Mouse (Mus musculus): ENCODE measurements around the gene Smc5. TPM values are rescaled to one million over a fixed set of nuclear protein-coding genes. Genes with fewer than 3 reads are reported as not detected.

Gene Smc5
- polyA plus RNA-seq, 1 experiment from 2014 or later: 54.4 TPM

GRCm38 (mm10) chr19:23214326-23214725 lies 59.4 kb downstream of the Smc5 start:
- no peak overlapping the region for H3K9ac ChIP-seq (replicated peaks; ENCODE audit: low read length)
- H3K36me3 ChIP-seq (replicated peaks; ENCODE audit: control insufficient read depth, insufficient read depth, low read depth, low read length): no peaks in the 10 kb centered on the region; the same call in none of the 2 replicates
- DNase-seq (ENCODE audit: low spot score): no peak
- H3K4me2 ChIP-seq (ENCODE audit: low read depth, low read length): no peak overlapping the region
- WGBS: 95% methylated on average over 8 of the region's 8 CpGs
- ATAC-seq (replicated peaks; ENCODE audit: insufficient number of reproducible peaks, low FRiP score, low TSS enrichment, low read depth): no peak
- H3K27ac ChIP-seq (replicated peaks; ENCODE audit: low read depth, low read length): no peak overlapping the region
- H3K4me1 ChIP-seq (ENCODE audit: control insufficient read depth, insufficient read depth, low read length): no peaks in the 10 kb centered on the region
- no peaks in the 10 kb centered on the region for H3K27me3 ChIP-seq (ENCODE audit: control insufficient read depth, insufficient read depth, low read length)
- no peak overlapping the region for H3K4me3 ChIP-seq (ENCODE audit: low read depth, low read length)
- H3K9me3 ChIP-seq (replicated peaks; ENCODE audit: control insufficient read depth, low read length): no peaks in the 10 kb centered on the region

- Histone ChIP-seq H3K36me3 (replicated peaks; ENCODE audit: control insufficient read depth, insufficient read depth, low read depth, low read length) (peaks cover 3% of the 10 kb centered on the region), H3K9me3 (replicated peaks; ENCODE audit: control insufficient read depth, low read length) (no peaks in the 10 kb centered on the region), H3K27me3 (ENCODE audit: control insufficient read depth, insufficient read depth, low read length) (no peaks in the 10 kb centered on the region), H3K4me3 (ENCODE audit: low read depth, low read length) (no peak overlapping the region), H3K4me1 (ENCODE audit: control insufficient read depth, insufficient read depth, low read length) (no peaks in the 10 kb centered on the region), H3K27ac (replicated peaks; ENCODE audit: low read depth, low read length) (no peak overlapping the region), H3K9ac (replicated peaks; ENCODE audit: low read length) (no peak overlapping the region), H3K4me2 (ENCODE audit: low read depth, low read length) (no peak overlapping the region)
- DNase-seq (ENCODE audit: low spot score) (no peak), ATAC-seq (replicated peaks; ENCODE audit: insufficient number of reproducible peaks, low FRiP score, low TSS enrichment, low read depth) (no peak)
- WGBS: 90% methylated on average over 6 of the region's 6 CpGs
Measured at GRCm38 (mm10) chr19:23211325-23211724, 62.4 kb downstream of the Smc5 start.

- H3K27me3 ChIP-seq (ENCODE audit: control insufficient read depth, insufficient read depth, low read length): no peaks in the 10 kb centered on the region
- no peak for DNase-seq (ENCODE audit: low spot score)
- WGBS: 93% methylated on average over 3 of the region's 3 CpGs
- H3K36me3 ChIP-seq (replicated peaks; ENCODE audit: control insufficient read depth, insufficient read depth, low read depth, low read length): no peaks in the 10 kb centered on the region; the same call in none of the 2 replicates
- H3K4me2 ChIP-seq (ENCODE audit: low read depth, low read length): no peak overlapping the region
- no peak overlapping the region for H3K9ac ChIP-seq (replicated peaks; ENCODE audit: low read length)
- ATAC-seq (replicated peaks; ENCODE audit: insufficient number of reproducible peaks, low FRiP score, low TSS enrichment, low read depth): no peak
- no peaks in the 10 kb centered on the region; the same call in 1 of the 2 replicates for H3K9me3 ChIP-seq (replicated peaks; ENCODE audit: control insufficient read depth, low read length)
- no peak overlapping the region for H3K27ac ChIP-seq (replicated peaks; ENCODE audit: low read depth, low read length)
- H3K4me3 ChIP-seq (ENCODE audit: low read depth, low read length): no peak overlapping the region
- no peaks in the 10 kb centered on the region for H3K4me1 ChIP-seq (ENCODE audit: control insufficient read depth, insufficient read depth, low read length)
Measured at GRCm38 (mm10) chr19:23203505-23204053, 70.1 kb downstream of the Smc5 start.

- no peaks in the 10 kb centered on the region; the same call in 1 of the 2 replicates for H3K9me3 ChIP-seq (replicated peaks; ENCODE audit: control insufficient read depth, low read length)
- H3K27me3 ChIP-seq (ENCODE audit: control insufficient read depth, insufficient read depth, low read length): no peaks in the 10 kb centered on the region
- ATAC-seq (replicated peaks; ENCODE audit: insufficient number of reproducible peaks, low FRiP score, low TSS enrichment, low read depth) (no peak), DNase-seq (ENCODE audit: low spot score) (no peak)
- no peak overlapping the region for H3K4me3 ChIP-seq (ENCODE audit: low read depth, low read length)
- no peaks in the 10 kb centered on the region for H3K4me1 ChIP-seq (ENCODE audit: control insufficient read depth, insufficient read depth, low read length)
- 97% methylated on average over 5 of the region's 5 CpGs for WGBS
- no peaks in the 10 kb centered on the region; the same call in none of the 2 replicates for H3K36me3 ChIP-seq (replicated peaks; ENCODE audit: control insufficient read depth, insufficient read depth, low read depth, low read length)
- no peak overlapping the region for H3K9ac ChIP-seq (replicated peaks; ENCODE audit: low read length)
- no peak overlapping the region for H3K27ac ChIP-seq (replicated peaks; ENCODE audit: low read depth, low read length)
- H3K4me2 ChIP-seq (ENCODE audit: low read depth, low read length): no peak overlapping the region
Measured at GRCm38 (mm10) chr19:23202106-23202505, 71.6 kb downstream of the Smc5 start.

- Histone ChIP-seq H3K4me3 (ENCODE audit: low read depth, low read length) (no peak overlapping the region), H3K9me3 (replicated peaks; ENCODE audit: control insufficient read depth, low read length) (no peaks in the 10 kb centered on the region), H3K9ac (replicated peaks; ENCODE audit: low read length) (no peak overlapping the region), H3K4me1 (ENCODE audit: control insufficient read depth, insufficient read depth, low read length) (no peaks in the 10 kb centered on the region), H3K27me3 (ENCODE audit: control insufficient read depth, insufficient read depth, low read length) (no peaks in the 10 kb centered on the region), H3K36me3 (replicated peaks; ENCODE audit: control insufficient read depth, insufficient read depth, low read depth, low read length) (no peaks in the 10 kb centered on the region; the same call in none of the 2 replicates), H3K4me2 (ENCODE audit: low read depth, low read length) (no peak overlapping the region), H3K27ac (replicated peaks; ENCODE audit: low read depth, low read length) (no peak overlapping the region)
- WGBS: 69% methylated on average over 3 of the region's 3 CpGs
- no peak for DNase-seq (ENCODE audit: low spot score)
- no peak for ATAC-seq (replicated peaks; ENCODE audit: insufficient number of reproducible peaks, low FRiP score, low TSS enrichment, low read depth)
Measured at GRCm38 (mm10) chr19:23193076-23193475, 80.6 kb downstream of the Smc5 start.

GRCm38 (mm10) chr19:23191486-23191885 lies 82.2 kb downstream of the Smc5 start:
- 90% methylated on average over 6 of the region's 6 CpGs for WGBS
- Histone ChIP-seq H3K9ac (replicated peaks; ENCODE audit: low read length) (no peak overlapping the region), H3K4me3 (ENCODE audit: low read depth, low read length) (no peak overlapping the region), H3K27me3 (ENCODE audit: control insufficient read depth, insufficient read depth, low read length) (no peaks in the 10 kb centered on the region), H3K4me2 (ENCODE audit: low read depth, low read length) (no peak overlapping the region), H3K9me3 (replicated peaks; ENCODE audit: control insufficient read depth, low read length) (no peaks in the 10 kb centered on the region), H3K4me1 (ENCODE audit: control insufficient read depth, insufficient read depth, low read length) (no peaks in the 10 kb centered on the region), H3K27ac (replicated peaks; ENCODE audit: low read depth, low read length) (no peak overlapping the region), H3K36me3 (replicated peaks; ENCODE audit: control insufficient read depth, insufficient read depth, low read depth, low read length) (no peaks in the 10 kb centered on the region; the same call in none of the 2 replicates)
- no peak for ATAC-seq (replicated peaks; ENCODE audit: insufficient number of reproducible peaks, low FRiP score, low TSS enrichment, low read depth)
- no peak for DNase-seq (ENCODE audit: low spot score)

GRCm38 (mm10) chr19:23189744-23190143 lies 84.0 kb downstream of the Smc5 start:
- DNase-seq (ENCODE audit: low spot score) (no peak), ATAC-seq (replicated peaks; ENCODE audit: insufficient number of reproducible peaks, low FRiP score, low TSS enrichment, low read depth) (no peak)
- WGBS: 86% methylated on average over 1 of the region's 1 CpGs
- H3K9me3 ChIP-seq (replicated peaks; ENCODE audit: control insufficient read depth, low read length): no peaks in the 10 kb centered on the region
- no peaks in the 10 kb centered on the region; the same call in none of the 2 replicates for H3K36me3 ChIP-seq (replicated peaks; ENCODE audit: control insufficient read depth, insufficient read depth, low read depth, low read length)
- no peak overlapping the region for H3K4me2 ChIP-seq (ENCODE audit: low read depth, low read length)
- no peaks in the 10 kb centered on the region for H3K4me1 ChIP-seq (ENCODE audit: control insufficient read depth, insufficient read depth, low read length)
- H3K27ac ChIP-seq (replicated peaks; ENCODE audit: low read depth, low read length): no peak overlapping the region
- H3K9ac ChIP-seq (replicated peaks; ENCODE audit: low read length): no peak overlapping the region
- no peaks in the 10 kb centered on the region for H3K27me3 ChIP-seq (ENCODE audit: control insufficient read depth, insufficient read depth, low read length)
- no peak overlapping the region for H3K4me3 ChIP-seq (ENCODE audit: low read depth, low read length)

- Histone ChIP-seq H3K36me3 (replicated peaks; ENCODE audit: control insufficient read depth, insufficient read depth, low read depth, low read length) (no peaks in the 10 kb centered on the region; the same call in none of the 2 replicates), H3K27me3 (ENCODE audit: control insufficient read depth, insufficient read depth, low read length) (no peaks in the 10 kb centered on the region), H3K27ac (replicated peaks; ENCODE audit: low read depth, low read length) (no peak overlapping the region), H3K9ac (replicated peaks; ENCODE audit: low read length) (no peak overlapping the region), H3K4me1 (ENCODE audit: control insufficient read depth, insufficient read depth, low read length) (no peaks in the 10 kb centered on the region), H3K9me3 (replicated peaks; ENCODE audit: control insufficient read depth, low read length) (no peaks in the 10 kb centered on the region), H3K4me3 (ENCODE audit: low read depth, low read length) (no peak overlapping the region), H3K4me2 (ENCODE audit: low read depth, low read length) (no peak overlapping the region)
- WGBS: 96% methylated on average over 7 of the region's 7 CpGs
- no peak for ATAC-seq (replicated peaks; ENCODE audit: insufficient number of reproducible peaks, low FRiP score, low TSS enrichment, low read depth)
- DNase-seq (ENCODE audit: low spot score): no peak
Measured at GRCm38 (mm10) chr19:23188986-23189385, 84.7 kb downstream of the Smc5 start.
